Mouse (Mus musculus): Measurements from ENCODE around the gene Nudt15.

The Nudt15 gene

GRCm38 (mm10) chr14:73507702-73508376, 40.2 kb downstream of the Nudt15 start:
- no peak for DNase-seq (ENCODE audit: low spot score in 2 of 2)

GRCm38 (mm10) chr14:73507200-73507599, 40.8 kb downstream of the Nudt15 start:
- no peak for DNase-seq (ENCODE audit: low spot score in 2 of 2)

- no peak for DNase-seq (ENCODE audit: low spot score in 2 of 2)
Observed at GRCm38 (mm10) chr14:73506283-73506682, 41.8 kb downstream of the Nudt15 start.

GRCm38 (mm10) chr14:73503237-73503933, 44.7 kb downstream of the Nudt15 start:
- DNase-seq (ENCODE audit: low spot score in 2 of 2): no peak

- peak in 1 of 2 experiments; percentile 64 for DNase-seq (ENCODE audit: low spot score in 2 of 2)
Observed at GRCm38 (mm10) chr14:73502591-73503184, 45.4 kb downstream of the Nudt15 start.

GRCm38 (mm10) chr14:73501721-73502120, 46.3 kb downstream of the Nudt15 start:
- DNase-seq (ENCODE audit: low spot score in 2 of 2): peak in 1 of 2 experiments; percentile 38

- DNase-seq (ENCODE audit: low spot score in 2 of 2): no peak
Observed at GRCm38 (mm10) chr14:73501283-73501682, 46.8 kb downstream of the Nudt15 start.

GRCm38 (mm10) chr14:73495753-73496152, 52.3 kb downstream of the Nudt15 start:
- DNase-seq (ENCODE audit: low spot score in 2 of 2): no peak

GRCm38 (mm10) chr14:73494122-73494521, 53.9 kb downstream of the Nudt15 start:
- no peak for DNase-seq (ENCODE audit: low spot score in 2 of 2)

- DNase-seq (ENCODE audit: low spot score in 2 of 2): no peak
Observed at GRCm38 (mm10) chr14:73493356-73493755, 54.7 kb downstream of the Nudt15 start.

GRCm38 (mm10) chr14:73486641-73487040, 61.4 kb downstream of the Nudt15 start:
- no peak for DNase-seq (ENCODE audit: low spot score in 2 of 2)

GRCm38 (mm10) chr14:73484366-73485110, 63.5 kb downstream of the Nudt15 start:
- DNase-seq (ENCODE audit: low spot score in 2 of 2): no peak

- DNase-seq (ENCODE audit: low spot score in 2 of 2): no peak
Observed at GRCm38 (mm10) chr14:73483516-73484229, 64.4 kb downstream of the Nudt15 start.

GRCm38 (mm10) chr14:73479771-73480170, 68.3 kb downstream of the Nudt15 start:
- no peak for DNase-seq (ENCODE audit: low spot score in 2 of 2)

GRCm38 (mm10) chr14:73478321-73478720, 69.7 kb downstream of the Nudt15 start:
- no peak for DNase-seq (ENCODE audit: low spot score in 2 of 2)

GRCm38 (mm10) chr14:73477077-73477476, 71.0 kb downstream of the Nudt15 start:
- DNase-seq (ENCODE audit: low spot score in 2 of 2): no peak

GRCm38 (mm10) chr14:73476361-73476934, 71.6 kb downstream of the Nudt15 start:
- DNase-seq (ENCODE audit: low spot score in 2 of 2): no peak

GRCm38 (mm10) chr14:73475506-73475905, 72.5 kb downstream of the Nudt15 start:
- DNase-seq (ENCODE audit: low spot score in 2 of 2): no peak

GRCm38 (mm10) chr14:73474636-73475093, 73.4 kb downstream of the Nudt15 start:
- no peak for DNase-seq (ENCODE audit: low spot score in 2 of 2)

GRCm38 (mm10) chr14:73473670-73474460, 74.2 kb downstream of the Nudt15 start:
- DNase-seq (ENCODE audit: low spot score in 2 of 2): peak; percentile 61 to 80

Measured in cerebellum, postnatal 4 days (tissue).